Mouse (Mus musculus) embryonic facial prominence, embryonic 10.5 days (tissue): ENCODE results near the gene Med7. TPM values are rescaled to one million over a fixed set of nuclear protein-coding genes. Genes with fewer than 3 reads are reported as not detected.

ENCODE experiments used
- DNase-seq: peaks from one replicate; pipeline ENCODE4 v3.0.0-alpha.2; 2017; ENCODE audit warnings: low spot score
- H3K27ac ChIP-seq: fragments of 300-500 bp; sonication (generic); replicated peaks from 2 replicates; pipeline ENCODE4 v1.5.1; 2016; ENCODE audit warnings: mild to moderate bottlenecking
- H3K27me3 ChIP-seq: fragments of 300-500 bp; sonication (generic); replicated peaks from 2 replicates; pipeline ENCODE4 v1.6.1; 2016; ENCODE audit warnings: low read depth, mild to moderate bottlenecking; ENCODE audit not compliant: poor library complexity, severe bottlenecking
- H3K36me3 ChIP-seq: fragments of 300-500 bp; sonication (generic); replicated peaks from 2 replicates; pipeline ENCODE4 v1.6.1; 2016; ENCODE audit warnings: mild to moderate bottlenecking, moderate library complexity
- H3K4me1 ChIP-seq: fragments of 300-500 bp; sonication (generic); 2 replicates; pipeline ENCODE4 v1.6.1; 2016
- H3K4me3 ChIP-seq: fragments of 300-500 bp; sonication (generic); 2 replicates; pipeline ENCODE4 v1.5.1; 2016; ENCODE audit warnings: mild to moderate bottlenecking, moderate library complexity
- H3K9me3 ChIP-seq: fragments of 300-500 bp; sonication (generic); 2 replicates; pipeline ENCODE4 v1.6.1; 2016; ENCODE audit warnings: mild to moderate bottlenecking
- WGBS: fragments of 180-500 bp; shearing (Covaris S2); methylation state at CpG from one replicate; pipeline ENCODE4 v1.1.7; 2016; 5-methylcytosine and 5-hydroxymethylcytosine counted together
- polyA plus RNA-seq: library from polyadenylated mRNA; unstranded; fragments of >200 nt; fragmentation: Nextera tagmentation; extraction: Ambion mirVana; gene quantifications from 2 replicates; pipeline ENCODE4 v1.2.1, GENCODE M21; 2016

Med7 gene
- polyA plus RNA-seq, 1 experiment from 2014 or later, result 92.0 TPM

DNA sequence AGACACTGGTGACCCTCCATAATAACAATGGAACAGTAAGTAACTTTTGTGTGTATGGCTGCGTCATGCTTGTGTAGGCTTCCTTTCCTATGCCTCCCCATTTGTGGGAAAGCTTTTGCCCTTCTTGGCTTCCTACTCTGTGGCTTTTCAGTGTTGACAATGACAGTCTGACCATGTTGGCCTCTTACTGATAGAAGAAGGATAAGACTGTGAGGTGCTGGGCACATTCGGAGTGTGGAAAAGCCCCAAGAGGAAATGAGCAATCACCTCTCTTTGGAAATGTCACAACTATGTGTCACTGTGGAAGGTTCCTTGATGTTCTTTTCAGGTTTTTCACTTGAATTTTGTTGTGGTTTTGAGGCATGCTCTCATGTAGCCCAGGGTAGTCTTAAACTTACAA lies 30.2 kb downstream of the Med7 start:
- no peaks in the 10 kb centered on the region for H3K27me3 ChIP-seq
- H3K36me3 ChIP-seq, result no peaks in the 10 kb centered on the region
- no peaks in the 10 kb centered on the region for H3K4me1 ChIP-seq
- 90% methylated on average over 2 of the region's 2 CpGs for WGBS
- H3K27ac ChIP-seq, result no peak overlapping the region
- no peak for DNase-seq
- no peaks in the 10 kb centered on the region for H3K9me3 ChIP-seq
- H3K4me3 ChIP-seq, result no peak overlapping the region

DNA sequence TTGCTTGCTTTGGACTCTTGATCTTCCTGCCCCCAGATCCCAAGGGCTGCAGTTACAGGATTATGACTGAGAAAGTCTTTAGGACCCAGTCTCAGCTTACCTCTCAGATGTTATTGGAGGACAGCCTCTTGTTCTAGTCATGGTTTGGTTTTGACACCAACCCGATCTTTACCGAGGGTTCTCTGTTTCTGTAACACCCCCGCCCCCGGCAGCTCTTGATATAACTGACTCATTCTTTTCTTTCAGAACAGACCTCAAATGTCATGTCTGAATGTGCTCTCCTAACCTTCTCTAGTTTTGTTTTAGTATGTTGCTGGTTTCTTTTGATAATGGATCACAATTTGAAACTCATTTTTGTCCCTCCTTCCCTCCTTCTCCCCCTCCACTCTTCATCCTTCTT lies 37.5 kb downstream of the Med7 start:
- H3K4me3 ChIP-seq, result no peak overlapping the region
- no peaks in the 10 kb centered on the region for H3K9me3 ChIP-seq
- no peaks in the 10 kb centered on the region for H3K4me1 ChIP-seq
- no peak overlapping the region for H3K27ac ChIP-seq
- WGBS, result 90% methylated on average over 4 of the region's 4 CpGs
- no peaks in the 10 kb centered on the region for H3K27me3 ChIP-seq
- H3K36me3 ChIP-seq, result no peaks in the 10 kb centered on the region
- no peak for DNase-seq

DNA sequence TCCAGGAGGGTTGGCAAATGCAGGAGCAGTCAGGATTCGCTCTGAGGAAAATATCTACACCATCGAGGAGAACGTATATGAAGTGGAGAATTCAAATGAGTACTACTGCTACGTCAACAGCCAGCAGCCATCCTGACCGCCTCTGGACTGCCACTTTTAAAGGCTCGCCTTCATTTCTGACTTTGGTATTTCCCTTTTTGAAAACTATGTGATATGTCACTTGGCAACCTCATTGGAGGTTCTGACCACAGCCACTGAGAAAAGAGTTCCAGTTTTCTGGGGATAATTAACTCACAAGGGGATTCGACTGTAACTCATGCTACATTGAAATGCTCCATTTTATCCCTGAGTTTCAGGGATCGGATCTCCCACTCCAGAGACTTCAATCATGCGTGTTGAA lies 42.6 kb downstream of the Med7 start:
- 92% methylated on average over 9 of the region's 9 CpGs for WGBS
- peaks cover 5% of the 10 kb centered on the region; the same call in 1 of the 2 replicates for H3K4me1 ChIP-seq
- H3K9me3 ChIP-seq, result no peaks in the 10 kb centered on the region
- H3K27me3 ChIP-seq, result no peaks in the 10 kb centered on the region
- no peak overlapping the region for H3K4me3 ChIP-seq
- no peak overlapping the region for H3K27ac ChIP-seq
- no peak for DNase-seq
- H3K36me3 ChIP-seq, result no peaks in the 10 kb centered on the region

GRCm38 (mm10) chr11:46480517-46480916 lies 43.8 kb downstream of the Med7 start:
- Histone ChIP-seq H3K9me3 (no peaks in the 10 kb centered on the region), H3K27ac (no peak overlapping the region), H3K27me3 (no peaks in the 10 kb centered on the region), H3K4me3 (no peak overlapping the region), H3K36me3 (no peaks in the 10 kb centered on the region), H3K4me1 (peaks cover 5% of the 10 kb centered on the region; the same call in 1 of the 2 replicates)
- 72% methylated on average over 7 of the region's 7 CpGs for whole genome bisulfite sequencing
- DNase-seq, result no peak

GRCm38 (mm10) chr11:46488231-46488630 lies 51.5 kb downstream of the Med7 start:
- H3K36me3 ChIP-seq, result no peaks in the 10 kb centered on the region
- no peaks in the 10 kb centered on the region for H3K27me3 ChIP-seq
- no peaks in the 10 kb centered on the region for H3K4me1 ChIP-seq
- H3K4me3 ChIP-seq, result no peak overlapping the region
- WGBS, result 21% methylated on average over 1 of the region's 1 CpGs
- no peak overlapping the region for H3K27ac ChIP-seq
- no peaks in the 10 kb centered on the region for H3K9me3 ChIP-seq
- no peak for DNase-seq

- DNase-seq, result no peak
- no peaks in the 10 kb centered on the region for H3K4me1 ChIP-seq
- 81% methylated on average over 2 of the region's 2 CpGs for WGBS
These were observed 51.9 kb downstream of the Med7 start for GRCm38 (mm10) chr11:46488650-46489049.

More at GRCm38 (mm10) chr11:46488650-46489049, 51.9 kb downstream of the Med7 start:
- H3K27ac ChIP-seq, result no peak overlapping the region
- H3K36me3 ChIP-seq, result no peaks in the 10 kb centered on the region
- H3K27me3 ChIP-seq, result no peaks in the 10 kb centered on the region
- H3K9me3 ChIP-seq, result no peaks in the 10 kb centered on the region
- H3K4me3 ChIP-seq, result no peak overlapping the region

Other genes with a start within 250 kb of the Med7 start
- gene Fndc9, start 201.4 kb upstream of the Med7 start, polyA plus RNA-seq, result 0.26 and 0.29 TPM in 2 replicates
- gene Cyfip2, start 124.1 kb upstream of the Med7 start, polyA plus RNA-seq, result 17.4 and 18.3 TPM in 2 replicates
- 0.04 and 0.05 TPM in 2 replicates for gene Itk, start 47.4 kb upstream of the Med7 start, polyA plus RNA-seq
- gene Fam71b, start 40.4 kb upstream of the Med7 start, polyA plus RNA-seq, result not detected in 2 replicates
- 0.08 TPM in 1 of 2 replicates, not detected in the other for gene Havcr2, start 18.0 kb downstream of the Med7 start, polyA plus RNA-seq
- not detected in 2 replicates for gene Gm12169, start 87.3 kb downstream of the Med7 start, polyA plus RNA-seq
- gene BC053393, start 134.6 kb downstream of the Med7 start, polyA plus RNA-seq, result not detected in 2 replicates
- gene Dppa1, start 192.3 kb downstream of the Med7 start, polyA plus RNA-seq, result not detected in 2 replicates